ENCODE assay signal across 10 mouse cellular contexts in the genomic region with DNA sequence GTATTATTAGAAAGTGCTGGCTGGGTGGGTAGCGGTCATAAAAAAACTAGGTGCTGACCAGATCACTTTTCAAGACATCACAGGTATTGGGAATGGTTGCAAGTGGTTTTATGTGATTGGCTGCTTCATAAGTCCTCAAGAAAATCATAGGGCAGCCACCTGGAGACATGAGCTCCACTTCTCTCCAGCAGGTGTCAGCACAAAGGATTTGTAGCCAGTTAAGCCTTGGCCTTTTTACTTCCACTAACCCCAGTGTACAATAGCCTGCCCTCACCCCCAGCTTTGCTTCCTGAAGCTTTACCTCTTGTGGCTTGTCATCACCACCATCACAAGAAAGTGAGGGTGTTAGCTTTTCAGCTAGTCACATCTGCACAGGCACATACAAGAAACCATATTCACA.
DNase-seq lines count a peak whose midpoint lies in the region; ATAC-seq and TF ChIP-seq lines count a peak whose summit lies in the region.
"Had no signal": no experiment of that assay in that cellular context is flagged by ENCODE, and none has a peak within 500 bp of the region (broad histone marks: within the 10 kb centered on the region; RNA-seq: fewer than 3 reads in every experiment).

No protein-coding gene starts in this region.

- H3K4me1 ChIP-seq in forebrain, embryonic 13.5 days = peaks cover 22% of the 10 kb centered on the region

- H3K9ac ChIP-seq in forebrain, embryonic 13.5 days = no peak overlapping the region
- H3K9ac ChIP-seq: heart, embryonic 12.5 days; lung, embryonic 15.5 days had no signal

- no peak overlapping the region for H3K4me3 ChIP-seq in layer of hippocampus, adult 2 months
- H3K4me3 ChIP-seq in forebrain, embryonic 13.5 days = no peak overlapping the region

- no peak overlapping the region; the same call in 1 of the 2 replicates for H3K27ac ChIP-seq in layer of hippocampus, adult 2 months
- peak overlapping the region; percentile 72; the same call in 1 of the 2 replicates for H3K27ac ChIP-seq in forebrain, embryonic 13.5 days
- H3K27ac ChIP-seq: lung, embryonic 15.5 days had no signal

- H3K9me3 ChIP-seq in forebrain, embryonic 13.5 days (replicated peaks) = no peaks in the 10 kb centered on the region
- H3K9me3 ChIP-seq: heart, embryonic 12.5 days; lung, embryonic 15.5 days had no signal

- H3K4me2 ChIP-seq in forebrain, embryonic 13.5 days = 0 out of 2 replicates have a peak overlapping the region, but pooled peaks have one; percentile 60

- H3K36me3 ChIP-seq in forebrain, embryonic 13.5 days (ENCODE audit: poor library complexity, severe bottlenecking) = no peaks in the 10 kb centered on the region
- H3K36me3 ChIP-seq: heart, embryonic 12.5 days; lung, embryonic 15.5 days had no signal

- peak; percentile 63 for TF ChIP-seq CTCF in layer of hippocampus, adult 2 months (conservative IDR thresholded peaks at IDR 0.05)

- DNase-seq in layer of hippocampus, adult 2 months (ENCODE audit: low spot score in 2 of 2) = no peak
- DNase-seq in layer of hippocampus, adult 9-11 months = no peak
- DNase-seq in cerebellum, adult 11 months = peak; percentile 49
- no peak for DNase-seq in adrenal gland, postnatal 25 days
- DNase-seq in urinary bladder, postnatal 14 days (ENCODE audit: low spot score) = no peak

- no peaks in the 10 kb centered on the region for H3K27me3 ChIP-seq in forebrain, embryonic 13.5 days
- H3K27me3 ChIP-seq: heart, embryonic 12.5 days; lung, embryonic 15.5 days had no signal

- 36% methylated on average over 1 of the region's 1 CpGs for WGBS in forebrain, embryonic 13.5 days

- no peak; the same call in 1 of the 2 replicates for ATAC-seq in forebrain, embryonic 13.5 days
- ATAC-seq in megakaryocyte, adult 5-6 weeks (ENCODE audit: poor library complexity, severe bottlenecking) = peak; percentile 56; the same call in 1 of the 2 replicates
- no peak for ATAC-seq in megakaryocyte-erythroid progenitor cell, adult 5-6 weeks (replicated peaks; ENCODE audit: low FRiP score, low TSS enrichment, poor library complexity, severe bottlenecking)
